Mouse (Mus musculus) megakaryocyte progenitor cell, adult 5-6 weeks (primary cell): Measurements from ENCODE around the gene Prox1. TPM values are rescaled to one million over a fixed set of nuclear protein-coding genes. Genes with fewer than 3 reads are reported as not detected.

ENCODE experiments used
- ATAC-seq: replicated peaks from 2 replicates; pipeline ENCODE4 v1.8.0; 2016; ENCODE audit warnings: mild to moderate bottlenecking, moderate TSS enrichment, inconsistent platforms; ENCODE audit not compliant: poor library complexity
- total RNA-seq, 2 experiments: library from RNA; stranded (forward) in 1 of 2; stranded (reverse) in 1 of 2; fragments of 157-497, 149-512 nt in 1 of 2; fragments of 200-1000 nt in 1 of 2; gene quantifications; 2 replicates each; pipeline versions ENCODE4 v1.2.3 to v1.2.4; 2015 to 2017

Prox1 gene
- total RNA-seq, 2 experiments from 2014 or later, result not detected

- no peak for ATAC-seq
Measured at GRCm38 (mm10) chr1:190092076-190092475, 78.4 kb downstream of the Prox1 start.

- no peak for ATAC-seq
Measured at GRCm38 (mm10) chr1:190088929-190089328, 81.6 kb downstream of the Prox1 start.

- no peak for ATAC-seq
Measured at GRCm38 (mm10) chr1:190085703-190086102, 84.8 kb downstream of the Prox1 start.

GRCm38 (mm10) chr1:190079643-190080275 is 90.8 kb downstream of the Prox1 start:
- no peak for ATAC-seq

- ATAC-seq, result no peak
Measured at GRCm38 (mm10) chr1:190076601-190077000, 93.9 kb downstream of the Prox1 start.

Other genes starting within 250 kb of the Prox1 start
- gene Smyd2, start 248.4 kb downstream of the Prox1 start, total RNA-seq (2015), result 88.9 and 94.8 TPM in 2 replicates
- 99.6 and 139 TPM in 2 replicates for gene Smyd2, start 248.4 kb downstream of the Prox1 start, total RNA-seq (2017)